Mouse (Mus musculus): ENCODE results near the gene Tpbpa. TPM values are rescaled to one million over a fixed set of nuclear protein-coding genes. Genes with fewer than 3 reads are reported as not detected.

Tpbpa gene
- polyA plus RNA-seq (2015; fragmentation: Illumina TruSeq; extraction: RNeasy Lipid Tissue Mini Kit (QIAGEN cat#74804); ENCODE audit: insufficient read depth, low read depth, low replicate concordance), result not detected

DNA sequence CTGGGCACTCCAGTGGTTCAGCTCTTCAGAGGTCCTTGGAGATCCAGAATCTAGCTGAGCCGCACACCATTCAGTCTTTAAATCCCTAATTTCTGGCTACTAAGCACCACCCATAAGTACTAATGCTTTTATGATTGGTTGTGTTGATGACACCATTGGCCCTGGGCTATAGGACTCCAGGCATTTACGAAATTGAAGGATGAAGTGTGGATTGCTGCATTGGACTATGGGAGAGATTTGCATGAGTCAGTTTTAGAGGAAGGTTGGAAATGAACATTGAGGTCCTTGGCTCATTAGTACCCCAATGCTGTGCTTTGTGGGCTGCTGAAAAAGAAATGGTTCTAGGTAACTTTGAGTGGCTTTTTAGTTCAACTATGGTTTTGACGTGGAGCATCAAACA lies at the start of gene Tpbpa:
Gene Tpbpa, minus strand, starts transcription at position 101 of the 400 bp plus-strand sequence.

DNA sequence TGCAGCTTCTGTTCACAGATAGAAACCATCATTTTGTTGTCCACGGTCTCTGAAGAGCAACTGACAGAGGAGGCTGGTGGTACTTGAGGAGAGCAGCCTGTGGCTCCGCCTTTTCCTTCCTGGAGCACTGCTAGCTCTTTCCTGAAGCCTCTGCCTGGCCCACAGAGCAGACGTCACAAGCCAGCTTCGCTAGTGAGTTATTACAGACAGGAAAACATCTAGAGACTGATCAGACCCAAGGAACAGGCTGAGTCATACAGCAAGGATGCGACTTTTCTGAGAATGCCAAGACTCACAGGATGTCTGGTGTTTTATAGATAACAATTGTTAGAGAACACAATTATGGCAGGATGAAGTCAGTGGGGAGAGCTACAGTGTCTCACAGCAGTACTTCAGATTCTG lies 5.3 kb downstream of the Tpbpa start, which contains the start of the genes Gm49391 and Ctla2a:
Gene Gm49391, minus strand, starts transcription at position 72 of the 402 bp plus-strand sequence.
Gene Ctla2a, minus strand, starts transcription at position 126 of the 402 bp plus-strand sequence.

GRCm38 (mm10) chr13:60935490-60935889 lies 6.3 kb downstream of the Tpbpa start, which contains the start of gene Gm49393:
Gene Gm49393, minus strand, starts transcription at chr13:60935590.

GRCm38 (mm10) chr13:60904780-60905179 lies 37.0 kb downstream of the Tpbpa start, which contains the start of gene Tpbpb:
Gene Tpbpb, minus strand, starts transcription at chr13:60904880.

DNA sequence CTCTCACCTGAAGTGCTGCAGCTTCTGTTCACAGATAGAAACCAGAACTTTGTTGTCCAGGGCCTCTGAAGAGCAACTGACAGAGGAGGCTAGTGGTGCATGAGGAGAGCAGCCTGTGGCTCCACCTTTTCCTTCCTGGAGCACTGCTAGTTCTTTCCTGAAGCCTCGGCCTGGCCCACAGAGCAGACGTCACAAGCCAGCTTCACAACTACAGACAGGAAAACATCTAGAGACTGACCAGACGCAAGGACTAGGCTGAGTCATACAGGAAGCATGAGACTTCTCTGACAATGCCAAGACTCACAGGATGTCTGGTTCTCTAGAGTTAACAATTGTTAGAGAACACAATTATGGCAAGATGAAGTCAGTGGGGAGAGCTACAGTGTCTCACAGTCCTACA lies 44.5 kb downstream of the Tpbpa start, which contains the start of gene Ctla2b:
Gene Ctla2b, minus strand, starts transcription at position 120 of the 400 bp plus-strand sequence.

GRCm38 (mm10) chr13:60896794-60897193 lies 45.0 kb downstream of the Tpbpa start, which contains the start of gene Gm49392:
Gene Gm49392, minus strand, starts transcription at chr13:60896894.

Other genes starting within 250 kb of the Tpbpa start
- gene BC051665, start 155.6 kb downstream of the Tpbpa start, polyA plus RNA-seq (2015; fragmentation: Illumina TruSeq; extraction: RNeasy Lipid Tissue Mini Kit (QIAGEN cat#74804); ENCODE audit: insufficient read depth, low read depth, low replicate concordance), result not detected
- gene Ctsll3, start 139.1 kb downstream of the Tpbpa start, polyA plus RNA-seq (2015; fragmentation: Illumina TruSeq; extraction: RNeasy Lipid Tissue Mini Kit (QIAGEN cat#74804); ENCODE audit: insufficient read depth, low read depth, low replicate concordance), result not detected
- not detected for gene 4930486L24Rik, start 77.5 kb downstream of the Tpbpa start, polyA plus RNA-seq (2015; fragmentation: Illumina TruSeq; extraction: RNeasy Lipid Tissue Mini Kit (QIAGEN cat#74804); ENCODE audit: insufficient read depth, low read depth, low replicate concordance)
- not detected for gene Gm49392, start 45.1 kb downstream of the Tpbpa start, polyA plus RNA-seq (2015; fragmentation: Illumina TruSeq; extraction: RNeasy Lipid Tissue Mini Kit (QIAGEN cat#74804); ENCODE audit: insufficient read depth, low read depth, low replicate concordance)
- gene Ctla2b, start 44.5 kb downstream of the Tpbpa start, polyA plus RNA-seq (2015; fragmentation: Illumina TruSeq; extraction: RNeasy Lipid Tissue Mini Kit (QIAGEN cat#74804); ENCODE audit: insufficient read depth, low read depth, low replicate concordance), result 2.4 TPM
- not detected for gene Tpbpb, start 37.1 kb downstream of the Tpbpa start, polyA plus RNA-seq (2015; fragmentation: Illumina TruSeq; extraction: RNeasy Lipid Tissue Mini Kit (QIAGEN cat#74804); ENCODE audit: insufficient read depth, low read depth, low replicate concordance)
- gene Gm49393, start 6.4 kb downstream of the Tpbpa start, polyA plus RNA-seq (2015; fragmentation: Illumina TruSeq; extraction: RNeasy Lipid Tissue Mini Kit (QIAGEN cat#74804); ENCODE audit: insufficient read depth, low read depth, low replicate concordance), result not detected
- 1.7 TPM for gene Gm49391, start 5.4 kb downstream of the Tpbpa start, polyA plus RNA-seq (2015; fragmentation: Illumina TruSeq; extraction: RNeasy Lipid Tissue Mini Kit (QIAGEN cat#74804); ENCODE audit: insufficient read depth, low read depth, low replicate concordance)
- 25.1 TPM for gene Ctla2a, start 5.4 kb downstream of the Tpbpa start, polyA plus RNA-seq (2015; fragmentation: Illumina TruSeq; extraction: RNeasy Lipid Tissue Mini Kit (QIAGEN cat#74804); ENCODE audit: insufficient read depth, low read depth, low replicate concordance)
- gene Ctsj, start 64.0 kb upstream of the Tpbpa start, polyA plus RNA-seq (2015; fragmentation: Illumina TruSeq; extraction: RNeasy Lipid Tissue Mini Kit (QIAGEN cat#74804); ENCODE audit: insufficient read depth, low read depth, low replicate concordance), result not detected
- gene Ctsq, start 98.6 kb upstream of the Tpbpa start, polyA plus RNA-seq (2015; fragmentation: Illumina TruSeq; extraction: RNeasy Lipid Tissue Mini Kit (QIAGEN cat#74804); ENCODE audit: insufficient read depth, low read depth, low replicate concordance), result not detected
- gene Ctsr, start 222.3 kb upstream of the Tpbpa start, polyA plus RNA-seq (2015; fragmentation: Illumina TruSeq; extraction: RNeasy Lipid Tissue Mini Kit (QIAGEN cat#74804); ENCODE audit: insufficient read depth, low read depth, low replicate concordance), result not detected